Mouse (Mus musculus) ES-Bruce4 (cell line): ENCODE data around the gene Cog7. TPM values are rescaled to one million over a fixed set of nuclear protein-coding genes. Genes with fewer than 3 reads are reported as not detected.
A peak's percentile ranks its signal among the peaks of the same experiment; 100 is the strongest.

Experiments
- H3K27ac ChIP-seq: 2 replicates; pipeline ENCODE4 v1.5.1; 2012; ENCODE audit warnings: low read length, inconsistent platforms; ENCODE audit not compliant: insufficient read depth
- H3K27me3 ChIP-seq: 2 replicates; pipeline ENCODE4 v1.6.1; 2012; ENCODE audit warnings: mild to moderate bottlenecking, low read length, inconsistent platforms; ENCODE audit not compliant: control insufficient read depth, poor library complexity, insufficient read depth, severe bottlenecking
- H3K36me3 ChIP-seq: 2 replicates; pipeline ENCODE4 v1.6.1; 2012; ENCODE audit warnings: inconsistent platforms, mild to moderate bottlenecking, low read length, moderate library complexity; ENCODE audit not compliant: control insufficient read depth, poor library complexity, insufficient read depth, severe bottlenecking
- H3K4me1 ChIP-seq: one replicate; pipeline ENCODE4 v1.8.1; 2011; ENCODE audit warnings: low read length; ENCODE audit not compliant: control insufficient read depth, insufficient read depth
- H3K4me3 ChIP-seq: 2 replicates; pipeline ENCODE4 v1.5.1; 2011; ENCODE audit warnings: low read depth, mild to moderate bottlenecking, low read length
- H3K9ac ChIP-seq: 2 replicates; pipeline ENCODE4 v1.6.1; 2012; ENCODE audit warnings: low read depth, mild to moderate bottlenecking, inconsistent platforms; ENCODE audit not compliant: poor library complexity, severe bottlenecking
- H3K9me3 ChIP-seq: replicated peaks from 2 replicates; pipeline ENCODE4 v1.6.1; 2012; ENCODE audit warnings: mild to moderate bottlenecking, low read length, inconsistent platforms; ENCODE audit not compliant: control insufficient read depth, poor library complexity, insufficient read depth, severe bottlenecking
- CTCF ChIP-seq: IDR thresholded peaks from one replicate; pipeline ENCODE4 v1.8.1; 2011; ENCODE audit warnings: low read depth, low read length
- EP300 ChIP-seq: IDR thresholded peaks from 2 replicates; pipeline ENCODE4 v1.6.1; 2011; ENCODE audit warnings: low read depth, low read length; ENCODE audit not compliant: insufficient read depth
- POLR2A ChIP-seq: IDR thresholded peaks from one replicate; pipeline ENCODE4 v1.8.1; 2011; ENCODE audit warnings: low read length; ENCODE audit not compliant: insufficient read depth
- polyA plus RNA-seq: library from polyadenylated mRNA; stranded (reverse); fragments of >200 nt; gene quantifications from 2 replicates; pipeline ENCODE4 v1.2.4, GENCODE M21; 2011; ENCODE audit warnings: low read depth; ENCODE audit not compliant: missing spikeins, insufficient read depth, insufficient read length

Cog7 gene
- polyA plus RNA-seq, 1 experiment: 19.0 TPM

DNA sequence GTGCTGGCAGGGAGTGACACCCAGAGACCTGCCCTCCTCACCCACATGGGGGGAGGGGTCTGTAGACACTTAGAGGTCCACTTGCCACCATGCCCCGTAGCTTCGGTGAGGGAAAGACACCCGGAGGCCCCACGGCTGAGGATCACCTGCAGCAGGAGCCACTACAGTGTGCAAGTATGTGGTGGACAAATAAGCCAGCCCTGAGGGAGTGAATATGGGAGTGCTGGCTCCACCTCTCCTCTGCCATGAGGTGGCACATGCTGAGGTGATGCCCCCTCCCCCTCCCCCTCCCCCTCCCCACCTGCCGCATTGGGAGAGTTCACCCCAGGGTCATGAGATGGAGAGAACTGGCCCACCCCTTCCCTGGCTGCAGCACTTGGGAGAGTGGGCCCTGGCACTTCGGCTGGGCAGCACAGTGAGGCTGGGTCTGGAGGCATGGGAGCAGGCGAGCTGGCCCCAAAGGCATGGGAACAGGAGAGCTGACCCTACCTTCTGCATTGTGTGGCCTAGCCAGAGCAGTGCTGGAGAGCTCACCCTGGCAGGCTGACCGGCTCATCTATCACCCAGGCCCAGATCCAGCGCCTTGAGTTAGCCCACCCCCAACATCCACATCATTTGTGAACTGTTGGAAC is 132.9 kb downstream of the Cog7 start:
- no peak overlapping the region for H3K27ac ChIP-seq
- no peak for TF ChIP-seq CTCF
- no peak for TF ChIP-seq POLR2A
- TF ChIP-seq EP300: no peak
- H3K4me1 ChIP-seq: no peaks in the 10 kb centered on the region
- H3K27me3 ChIP-seq: no peaks in the 10 kb centered on the region
- H3K36me3 ChIP-seq: no peaks in the 10 kb centered on the region
- H3K9me3 ChIP-seq: no peaks in the 10 kb centered on the region; the same call in 1 of the 2 replicates
- H3K9ac ChIP-seq: no peak overlapping the region
- H3K4me3 ChIP-seq: no peak overlapping the region

DNA sequence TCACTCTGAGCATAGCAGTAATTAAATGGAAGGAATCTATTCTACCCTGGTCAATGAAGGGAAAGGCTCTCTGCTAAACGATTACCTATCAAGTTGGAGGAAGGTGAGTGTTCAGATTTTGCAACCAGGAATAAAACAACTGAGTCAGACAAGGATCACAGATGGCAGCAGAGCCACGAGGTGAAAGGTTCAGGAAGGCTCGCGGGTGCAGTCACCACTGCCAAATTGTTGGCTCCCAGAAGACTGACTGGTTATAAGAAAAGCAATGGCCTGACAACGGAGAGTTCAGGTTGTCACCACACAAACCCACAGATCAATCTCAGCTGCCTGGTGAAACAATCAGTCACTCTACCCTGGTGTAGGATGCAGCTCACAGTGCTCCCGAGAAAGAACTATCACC is 135.5 kb downstream of the Cog7 start:
- no peak overlapping the region for H3K9ac ChIP-seq
- H3K4me3 ChIP-seq: no peak overlapping the region
- no peak overlapping the region for H3K27ac ChIP-seq
- no peaks in the 10 kb centered on the region for H3K4me1 ChIP-seq
- TF ChIP-seq CTCF (no peak), EP300 (no peak), POLR2A (no peak)
- no peaks in the 10 kb centered on the region for H3K27me3 ChIP-seq
- H3K36me3 ChIP-seq: no peaks in the 10 kb centered on the region
- no peaks in the 10 kb centered on the region; the same call in 1 of the 2 replicates for H3K9me3 ChIP-seq

DNA sequence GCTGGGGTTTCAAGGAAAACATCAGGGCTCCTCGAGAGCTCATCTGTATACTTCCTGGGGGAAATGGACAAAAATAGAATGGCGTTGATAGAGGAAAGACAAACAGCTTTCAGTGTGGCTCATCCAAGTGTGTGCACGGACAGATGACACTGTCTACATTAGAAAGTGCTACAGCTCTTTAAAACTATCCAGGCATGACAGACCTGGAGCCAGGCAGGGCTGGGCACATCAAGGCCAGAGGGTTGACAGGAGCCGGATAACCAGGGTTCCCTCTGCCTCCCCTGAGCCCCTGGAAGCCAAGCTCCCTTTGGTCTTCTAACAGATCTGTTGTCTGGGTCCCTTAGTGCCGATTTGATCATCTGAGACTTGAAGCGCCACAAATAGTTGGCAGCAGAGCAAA is 139.3 kb downstream of the Cog7 start:
- Histone ChIP-seq H3K9me3 (no peaks in the 10 kb centered on the region), H3K36me3 (no peaks in the 10 kb centered on the region), H3K4me1 (no peaks in the 10 kb centered on the region), H3K9ac (no peak overlapping the region), H3K27me3 (no peaks in the 10 kb centered on the region), H3K27ac (no peak overlapping the region), H3K4me3 (no peak overlapping the region)
- no peak for TF ChIP-seq EP300
- no peak for TF ChIP-seq POLR2A
- no peak for TF ChIP-seq CTCF

DNA sequence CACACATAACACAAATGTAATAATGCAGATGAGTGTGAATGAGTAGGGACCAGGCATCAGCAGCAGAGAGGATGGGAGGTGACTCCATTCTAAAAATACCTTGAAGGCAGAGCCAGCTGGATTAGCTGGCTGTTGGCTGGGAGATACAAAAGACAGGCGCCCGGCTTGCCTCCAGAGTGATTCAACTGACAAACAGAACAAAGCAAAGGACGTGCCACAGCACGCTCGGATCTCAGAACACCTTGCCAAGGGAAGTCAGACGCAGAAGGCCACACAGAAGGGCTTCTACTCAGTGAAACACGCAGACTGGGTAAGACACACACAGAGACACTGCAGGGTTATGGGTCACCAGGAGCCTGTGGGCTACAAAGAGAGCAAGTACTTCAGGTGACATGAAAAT is 140.7 kb downstream of the Cog7 start:
- no peaks in the 10 kb centered on the region for H3K9me3 ChIP-seq
- no peak overlapping the region for H3K9ac ChIP-seq
- H3K4me1 ChIP-seq: no peaks in the 10 kb centered on the region
- TF ChIP-seq POLR2A (no peak), CTCF (no peak), EP300 (no peak)
- H3K4me3 ChIP-seq: no peak overlapping the region
- H3K27ac ChIP-seq: no peak overlapping the region
- no peaks in the 10 kb centered on the region for H3K27me3 ChIP-seq
- H3K36me3 ChIP-seq: no peaks in the 10 kb centered on the region

GRCm38 (mm10) chr7:121836827-121837226 is 144.7 kb downstream of the Cog7 start:
- H3K27ac ChIP-seq: no peak overlapping the region

GRCm38 (mm10) chr7:121835392-121835791 is 146.1 kb downstream of the Cog7 start:
- no peaks in the 10 kb centered on the region for H3K4me1 ChIP-seq
- no peaks in the 10 kb centered on the region for H3K27me3 ChIP-seq
- H3K9ac ChIP-seq: no peak overlapping the region
- no peaks in the 10 kb centered on the region for H3K36me3 ChIP-seq
- H3K4me3 ChIP-seq: no peak overlapping the region
- peak; percentile 63 for TF ChIP-seq CTCF
- TF ChIP-seq EP300: no peak
- H3K9me3 ChIP-seq: no peaks in the 10 kb centered on the region
- H3K27ac ChIP-seq: no peak overlapping the region

More at GRCm38 (mm10) chr7:121836827-121837226, 144.7 kb downstream of the Cog7 start:
- Histone ChIP-seq H3K4me3 (no peak overlapping the region), H3K4me1 (no peaks in the 10 kb centered on the region), H3K36me3 (no peaks in the 10 kb centered on the region), H3K27me3 (no peaks in the 10 kb centered on the region), H3K9me3 (no peaks in the 10 kb centered on the region), H3K9ac (no peak overlapping the region)
- TF ChIP-seq CTCF: no peak
- no peak for TF ChIP-seq EP300
- TF ChIP-seq POLR2A: no peak

Other genes with a start within 250 kb of the Cog7 start
- gene Scnn1g, start 247.2 kb downstream of the Cog7 start, polyA plus RNA-seq: not detected in 2 replicates
- not detected in 2 replicates for gene Scnn1b, start 116.7 kb downstream of the Cog7 start, polyA plus RNA-seq
- gene Gga2, start 39.5 kb upstream of the Cog7 start, polyA plus RNA-seq: 123 and 125 TPM in 2 replicates
- gene Ubfd1, start 85.5 kb upstream of the Cog7 start, polyA plus RNA-seq: 73.6 and 75.4 TPM in 2 replicates
- gene Ears2, start 85.6 kb upstream of the Cog7 start, polyA plus RNA-seq: 12.4 and 12.5 TPM in 2 replicates
- gene Ndufab1, start 120.2 kb upstream of the Cog7 start, polyA plus RNA-seq: 262 and 271 TPM in 2 replicates
- 32.0 and 32.6 TPM in 2 replicates for gene Palb2, start 151.3 kb upstream of the Cog7 start, polyA plus RNA-seq
- 56.5 and 62.4 TPM in 2 replicates for gene Dctn5, start 151.3 kb upstream of the Cog7 start, polyA plus RNA-seq
- gene Plk1, start 177.7 kb upstream of the Cog7 start, polyA plus RNA-seq: 157 and 170 TPM in 2 replicates
- gene Ern2, start 204.5 kb upstream of the Cog7 start, polyA plus RNA-seq: not detected in 2 replicates
- gene Chp2, start 237.8 kb upstream of the Cog7 start, polyA plus RNA-seq: not detected in 2 replicates